Mouse (Mus musculus) stomach, embryonic 16.5 days (tissue): ENCODE measurements around the gene Mcam. TPM values are rescaled to one million over a fixed set of nuclear protein-coding genes. Genes with fewer than 3 reads are reported as not detected.
A peak's percentile ranks its signal among the peaks of the same experiment; 100 is the strongest.

ENCODE experiments used
- ATAC-seq: fragments of 200-750 bp; cut with Nextera tagmentation; 2 replicates; pipeline ENCODE4 v1.8.0; 2017; ENCODE audit warnings: moderate number of reproducible peaks, moderate TSS enrichment; ENCODE audit not compliant: insufficient read depth, low FRiP score
- H3K27ac ChIP-seq: fragments of 300-500 bp; sonication (generic); 2 replicates; pipeline ENCODE4 v1.5.1; 2014; ENCODE audit warnings: low read length
- H3K27me3 ChIP-seq: fragments of 300-500 bp; sonication (generic); 2 replicates; pipeline ENCODE4 v1.6.1; 2014; ENCODE audit warnings: low read length, control low read depth, mixed read lengths; ENCODE audit not compliant: control insufficient read depth, insufficient read depth
- H3K36me3 ChIP-seq: fragments of 300-500 bp; sonication (generic); 2 replicates; pipeline ENCODE4 v1.6.1; 2014; ENCODE audit warnings: low read length; ENCODE audit not compliant: control insufficient read depth, insufficient read depth
- H3K4me1 ChIP-seq: fragments of 300-500 bp; sonication (generic); 2 replicates; pipeline ENCODE4 v1.6.1; 2014; ENCODE audit warnings: low read length, control low read depth, mixed read lengths; ENCODE audit not compliant: control insufficient read depth, insufficient read depth
- H3K4me2 ChIP-seq: fragments of 300-500 bp; sonication (generic); 2 replicates; pipeline ENCODE4 v1.6.1; 2014; ENCODE audit warnings: low read depth, low read length, mixed read lengths
- H3K4me3 ChIP-seq: fragments of 300-500 bp; sonication (generic); replicated peaks from 2 replicates; pipeline ENCODE4 v1.5.1; 2014; ENCODE audit warnings: mild to moderate bottlenecking, low read length
- H3K9ac ChIP-seq: fragments of 300-500 bp; sonication (generic); 2 replicates; pipeline ENCODE4 v1.6.1; 2014; ENCODE audit warnings: low read length
- H3K9me3 ChIP-seq: fragments of 300-500 bp; sonication (generic); replicated peaks from 2 replicates; pipeline ENCODE4 v1.6.1; 2016; ENCODE audit warnings: low read length, control low read depth; ENCODE audit not compliant: control insufficient read depth
- WGBS: fragments of 180-500 bp; shearing (Covaris S2); extraction: QIAGEN DNeasy Blood & Tissue Kit; methylation state at CpG from one replicate; pipeline ENCODE4 v1.1.7; 2014; 5-methylcytosine and 5-hydroxymethylcytosine counted together
- polyA plus RNA-seq: library from polyadenylated mRNA; unstranded; fragments of >200 nt; fragmentation: Nextera tagmentation; extraction: Ambion mirVana; gene quantifications from 2 replicates; pipeline ENCODE4 v1.2.1, GENCODE M21; 2015

Mcam gene
- polyA plus RNA-seq, 1 experiment from 2014 or later: 53.6 TPM

DNA sequence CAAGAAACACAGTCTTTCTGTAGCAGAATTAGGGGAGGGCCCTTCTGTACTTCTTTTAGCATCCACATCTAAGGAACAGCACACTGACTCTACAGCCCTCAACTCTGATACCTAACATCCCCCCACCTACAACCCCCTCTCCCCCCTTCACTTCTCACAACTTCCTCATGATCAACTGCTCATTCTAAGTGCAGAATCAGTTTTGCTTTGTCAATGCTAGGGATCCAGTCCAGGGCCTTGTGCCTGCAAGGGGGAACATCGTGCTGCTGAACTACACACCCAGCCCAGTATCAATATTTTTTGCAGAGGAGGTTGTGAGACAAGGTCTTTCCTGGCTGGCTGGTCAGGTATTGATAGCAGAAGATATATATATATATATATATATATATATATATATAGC lies 41.7 kb downstream of the Mcam start:
- 51% methylated on average over 1 of the region's 1 CpGs for WGBS
- Histone ChIP-seq H3K36me3 (peaks cover 7% of the 10 kb centered on the region), H3K9ac (no peak overlapping the region), H3K4me2 (no peak overlapping the region), H3K27me3 (no peaks in the 10 kb centered on the region), H3K27ac (peak overlapping the region; percentile 25; the same call in 1 of the 2 replicates), H3K9me3 (0 out of 2 replicates have a peak, but pooled peaks cover 5% of the 10 kb centered on the region), H3K4me3 (no peak overlapping the region), H3K4me1 (peaks cover 3% of the 10 kb centered on the region; the same call in 1 of the 2 replicates)
- no peak for ATAC-seq

DNA sequence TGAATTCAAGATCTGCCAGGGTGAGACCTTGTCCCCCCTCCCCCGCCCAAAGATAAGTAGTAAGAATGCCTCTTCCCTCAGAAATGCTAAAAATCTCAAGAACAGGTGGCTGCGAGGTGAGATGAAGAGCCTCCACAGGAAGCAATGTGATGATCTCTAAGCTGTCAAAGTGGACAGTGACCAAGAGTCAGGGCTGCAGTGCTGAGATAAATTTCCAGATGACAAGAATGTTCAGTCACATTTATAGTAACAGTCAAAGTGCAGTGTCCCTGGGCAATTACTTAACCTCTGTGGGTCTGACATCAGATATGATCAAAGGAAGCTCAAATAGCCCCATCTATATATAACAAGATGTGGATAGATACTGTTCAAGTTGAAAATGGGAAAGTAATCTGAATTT lies 43.1 kb downstream of the Mcam start:
- H3K4me1 ChIP-seq: peaks cover 3% of the 10 kb centered on the region; the same call in 1 of the 2 replicates
- H3K4me2 ChIP-seq: no peak overlapping the region
- no peak overlapping the region for H3K4me3 ChIP-seq
- no peak overlapping the region for H3K9ac ChIP-seq
- peaks cover 3% of the 10 kb centered on the region; the same call in 1 of the 2 replicates for H3K36me3 ChIP-seq
- H3K27me3 ChIP-seq: no peaks in the 10 kb centered on the region
- H3K9me3 ChIP-seq: 0 out of 2 replicates have a peak, but pooled peaks cover 5% of the 10 kb centered on the region
- 69% methylated on average over 2 of the region's 2 CpGs for WGBS
- H3K27ac ChIP-seq: no peak overlapping the region
- no peak for ATAC-seq

DNA sequence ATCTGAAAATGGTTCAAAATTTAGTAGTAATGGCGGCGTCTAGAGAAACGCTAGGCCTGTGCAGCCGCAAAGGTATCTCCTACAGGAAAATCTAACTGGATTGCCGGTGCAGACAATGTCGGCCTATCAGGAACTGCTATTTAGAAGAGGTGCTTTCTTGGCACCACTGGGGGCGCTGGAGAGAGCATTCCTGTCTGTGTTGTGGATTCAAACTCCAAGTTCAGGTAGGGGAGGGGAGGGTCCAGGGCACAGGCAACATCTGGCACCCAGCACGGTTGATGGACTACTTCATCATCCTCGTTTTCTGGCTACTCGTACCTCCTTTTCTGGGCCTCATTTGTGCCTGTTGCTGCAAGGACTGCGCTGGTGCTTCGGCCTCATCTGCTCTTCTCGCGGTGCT lies 44.1 kb downstream of the Mcam start:
- WGBS: 86% methylated on average over 14 of the region's 14 CpGs
- ATAC-seq: no peak

DNA sequence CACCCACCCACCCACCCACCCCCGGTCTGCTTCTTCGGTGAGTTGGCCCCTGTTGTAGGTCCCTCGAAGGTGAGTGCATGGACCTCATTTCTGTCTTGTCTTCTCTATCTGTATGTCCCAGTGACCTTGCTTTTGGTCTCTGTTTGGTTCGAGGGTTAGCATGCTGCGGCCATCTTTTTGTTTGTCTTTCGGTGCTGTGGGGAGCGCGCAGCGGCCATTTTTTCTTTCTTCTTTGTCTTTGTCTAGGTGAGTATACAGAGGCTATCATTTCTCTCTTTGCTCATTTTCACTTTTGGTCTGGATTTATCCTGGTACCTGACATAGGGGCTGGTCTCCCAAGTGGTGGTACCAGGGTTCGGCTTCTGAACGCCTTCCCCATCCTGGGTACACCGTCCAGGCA lies 44.5 kb downstream of the Mcam start:
- WGBS: 98% methylated on average over 12 of the region's 12 CpGs
- Histone ChIP-seq H3K9ac (no peak overlapping the region), H3K9me3 (0 out of 2 replicates have a peak, but pooled peaks cover 5% of the 10 kb centered on the region), H3K36me3 (peaks cover 3% of the 10 kb centered on the region; the same call in 1 of the 2 replicates), H3K4me3 (no peak overlapping the region), H3K4me1 (peaks cover 3% of the 10 kb centered on the region; the same call in 1 of the 2 replicates), H3K4me2 (no peak overlapping the region), H3K27me3 (no peaks in the 10 kb centered on the region), H3K27ac (no peak overlapping the region)
- no peak for ATAC-seq

More for the DNA sequence above, 44.1 kb downstream of the Mcam start:
- no peak overlapping the region for H3K4me3 ChIP-seq
- no peak overlapping the region for H3K4me2 ChIP-seq
- peaks cover 3% of the 10 kb centered on the region; the same call in 1 of the 2 replicates for H3K4me1 ChIP-seq
- H3K36me3 ChIP-seq: peaks cover 3% of the 10 kb centered on the region; the same call in 1 of the 2 replicates
- no peaks in the 10 kb centered on the region for H3K27me3 ChIP-seq
- H3K9ac ChIP-seq: no peak overlapping the region
- H3K9me3 ChIP-seq: 0 out of 2 replicates have a peak, but pooled peaks cover 5% of the 10 kb centered on the region
- no peak overlapping the region for H3K27ac ChIP-seq

DNA sequence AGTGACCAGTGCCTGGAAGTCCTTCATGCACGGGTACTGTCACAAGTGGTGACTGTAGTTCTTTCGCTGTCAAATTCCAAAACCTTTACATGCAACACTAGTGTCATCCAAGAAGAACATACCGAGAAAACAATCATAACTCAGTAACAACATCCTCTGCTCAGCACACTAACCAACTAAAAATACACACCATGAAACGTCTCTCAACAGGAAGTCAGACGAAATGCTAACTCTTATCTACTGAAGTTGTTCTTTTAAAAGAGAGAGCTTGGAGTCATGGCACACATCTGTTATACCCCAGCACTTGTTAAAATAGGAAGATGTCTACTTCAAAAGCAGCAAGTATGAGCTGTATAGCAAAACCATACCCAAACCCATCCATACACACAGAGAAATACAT lies 47.3 kb downstream of the Mcam start:
- Histone ChIP-seq H3K27me3 (no peaks in the 10 kb centered on the region), H3K4me3 (no peak overlapping the region), H3K27ac (no peak overlapping the region), H3K4me1 (no peaks in the 10 kb centered on the region), H3K9me3 (0 out of 2 replicates have a peak, but pooled peaks cover 5% of the 10 kb centered on the region), H3K9ac (no peak overlapping the region), H3K36me3 (peaks cover 3% of the 10 kb centered on the region; the same call in 1 of the 2 replicates), H3K4me2 (no peak overlapping the region)
- WGBS: 79% methylated on average over 5 of the region's 5 CpGs
- no peak for ATAC-seq

DNA sequence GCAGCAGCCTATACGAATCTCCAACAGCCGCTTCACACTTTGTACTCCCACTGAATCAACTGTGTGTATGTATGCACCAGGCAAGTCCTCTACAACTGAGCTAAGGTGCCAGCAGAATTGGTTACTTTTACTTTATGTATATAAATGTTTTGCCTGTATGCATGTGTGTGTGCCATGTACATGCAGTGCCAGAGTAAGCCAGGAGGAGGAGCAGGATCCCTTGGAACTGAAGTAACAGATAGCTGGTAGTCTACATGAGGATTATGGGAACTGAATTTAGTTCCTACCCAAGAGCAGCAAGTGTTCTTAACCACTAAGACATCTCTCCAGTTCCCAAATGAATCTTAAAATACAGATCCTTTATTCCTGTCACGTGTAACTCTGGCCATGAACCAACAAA lies 48.0 kb downstream of the Mcam start:
- no peak overlapping the region for H3K9ac ChIP-seq
- WGBS: 88% methylated on average over 3 of the region's 3 CpGs
- no peaks in the 10 kb centered on the region for H3K4me1 ChIP-seq
- no peak overlapping the region for H3K4me2 ChIP-seq
- H3K9me3 ChIP-seq: 0 out of 2 replicates have a peak, but pooled peaks cover 5% of the 10 kb centered on the region
- H3K36me3 ChIP-seq: peaks cover 3% of the 10 kb centered on the region; the same call in 1 of the 2 replicates
- H3K27ac ChIP-seq: no peak overlapping the region
- H3K27me3 ChIP-seq: no peaks in the 10 kb centered on the region
- no peak overlapping the region for H3K4me3 ChIP-seq
- no peak for ATAC-seq

DNA sequence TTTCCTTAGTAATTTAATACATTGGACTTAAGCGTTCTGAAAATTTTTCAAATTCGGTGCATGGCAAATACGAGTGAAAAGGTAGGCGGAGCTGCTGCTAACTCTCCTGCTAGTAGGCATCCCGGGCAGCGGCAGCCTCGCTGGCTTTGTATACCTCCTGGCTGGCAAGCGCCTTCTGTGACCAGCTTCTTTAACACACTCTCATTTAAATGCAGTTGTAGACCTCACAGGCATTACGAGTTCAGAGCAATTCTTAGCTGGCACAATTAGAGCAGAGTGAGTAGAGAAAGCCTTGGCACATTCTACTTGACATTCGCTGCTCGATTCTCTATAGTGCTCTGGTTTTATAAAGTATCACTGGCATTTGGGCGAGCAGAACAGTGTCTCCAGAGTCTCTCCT lies 54.0 kb downstream of the Mcam start:
- H3K4me3 ChIP-seq: no peak overlapping the region
- no peak overlapping the region for H3K27ac ChIP-seq
- H3K36me3 ChIP-seq: no peaks in the 10 kb centered on the region
- H3K4me1 ChIP-seq: no peaks in the 10 kb centered on the region
- H3K27me3 ChIP-seq: no peaks in the 10 kb centered on the region
- 77% methylated on average over 12 of the region's 12 CpGs for WGBS
- no peak overlapping the region for H3K4me2 ChIP-seq
- H3K9ac ChIP-seq: no peak overlapping the region
- no peak for ATAC-seq
- H3K9me3 ChIP-seq: no peaks in the 10 kb centered on the region

DNA sequence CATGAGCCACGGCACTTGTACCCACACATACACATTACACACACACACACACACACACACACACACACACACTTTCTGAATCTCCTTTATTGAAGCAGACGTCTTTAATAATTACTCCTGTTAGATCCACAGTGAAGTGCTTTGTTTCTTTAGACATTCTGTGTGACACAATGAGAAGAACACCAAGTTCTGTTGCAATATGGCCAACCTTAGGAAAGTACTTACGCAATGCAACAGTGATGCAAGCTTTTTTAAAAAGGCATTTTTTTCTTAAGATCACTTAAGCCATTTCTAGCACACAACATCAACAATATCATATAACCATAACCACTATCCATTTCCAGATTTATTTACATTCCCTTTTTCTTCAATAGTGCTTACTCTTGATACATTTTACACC lies 56.9 kb downstream of the Mcam start:
- Histone ChIP-seq H3K27ac (no peak overlapping the region), H3K27me3 (no peaks in the 10 kb centered on the region), H3K4me3 (no peak overlapping the region), H3K4me2 (no peak overlapping the region), H3K9ac (no peak overlapping the region), H3K9me3 (no peaks in the 10 kb centered on the region), H3K36me3 (no peaks in the 10 kb centered on the region), H3K4me1 (no peaks in the 10 kb centered on the region)
- 76% methylated on average over 3 of the region's 3 CpGs for WGBS
- ATAC-seq: no peak

DNA sequence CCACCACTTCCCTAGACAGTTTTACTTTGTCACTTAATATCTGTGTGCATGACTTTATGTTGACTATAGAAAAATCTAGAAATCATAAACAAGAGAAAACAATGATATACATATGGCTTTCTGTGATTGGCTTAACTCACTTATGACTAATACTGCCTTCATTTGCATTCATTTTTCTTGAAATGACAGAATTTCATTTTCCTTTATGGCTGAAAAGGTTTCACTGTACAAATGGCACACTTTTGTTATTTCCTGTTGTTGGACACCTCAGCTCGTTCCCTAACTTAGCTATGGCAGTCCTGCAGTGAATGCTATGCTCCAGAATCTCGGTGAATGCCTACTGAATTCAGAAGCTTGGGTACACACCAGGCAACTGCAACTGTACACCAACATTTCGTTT lies 58.0 kb downstream of the Mcam start:
- Histone ChIP-seq H3K4me3 (no peak overlapping the region), H3K9me3 (no peaks in the 10 kb centered on the region), H3K4me2 (no peak overlapping the region), H3K9ac (no peak overlapping the region), H3K36me3 (no peaks in the 10 kb centered on the region), H3K4me1 (no peaks in the 10 kb centered on the region), H3K27me3 (no peaks in the 10 kb centered on the region), H3K27ac (no peak overlapping the region)
- WGBS: 84% methylated on average over 3 of the region's 3 CpGs
- ATAC-seq: no peak
